Mouse (Mus musculus): Measurements from ENCODE around the gene Ncor2. TPM values are rescaled to one million over a fixed set of nuclear protein-coding genes. Genes with fewer than 3 reads are reported as not detected.
"Not testable (repeated sequence)": the region's sequence is repeated elsewhere in the genome, so short reads cannot be mapped to it uniquely, and the experiment has no call there.

Ncor2 gene
- total RNA-seq (2021), result 10 to 100 TPM; 67.8 to 89.5 TPM

DNA sequence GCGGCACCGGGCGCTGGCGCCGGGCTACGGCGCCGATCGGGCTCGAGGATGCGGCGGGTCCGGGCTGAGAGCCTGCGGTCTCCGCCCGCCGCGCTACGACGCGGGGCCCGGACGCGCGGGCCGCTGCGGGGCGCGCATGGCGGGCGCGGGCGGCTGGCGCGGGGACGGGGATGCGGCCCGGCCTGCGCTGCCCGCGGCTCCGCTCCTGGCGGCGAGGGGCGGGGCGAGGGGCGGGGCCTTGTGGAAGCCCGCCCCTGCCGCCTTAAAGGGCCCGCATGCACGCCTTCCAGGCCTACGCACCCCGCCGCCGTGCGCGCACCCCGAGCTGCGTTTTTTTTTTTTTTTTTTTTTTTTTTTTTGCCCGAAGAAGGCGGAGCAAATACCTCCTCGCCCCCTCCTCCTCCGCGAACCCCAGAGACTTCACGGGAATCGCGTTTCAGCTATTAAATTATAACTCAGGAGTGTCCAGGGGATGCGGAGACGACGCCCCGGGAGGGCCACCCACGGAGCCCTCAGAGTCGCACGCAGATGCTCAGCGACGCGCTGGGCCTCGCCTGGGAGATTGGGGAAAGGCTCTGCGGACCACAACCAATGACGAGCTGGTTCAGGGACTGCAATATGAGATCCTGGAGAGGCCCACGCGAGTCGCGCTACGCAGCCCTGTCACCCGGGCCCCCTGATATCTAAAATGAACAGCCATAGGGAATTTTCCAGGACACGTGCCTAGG is at the start of gene Ncor2:
Ncor2 (minus strand) TSS at position 213 of the 728 bp plus-strand sequence.
- intact Hi-C loops (cut with DNase I), result loop anchor here (2.0 to 10.0 kb wide), 2 partner anchors 20 to 54 kb away; no protein-coding TSS in a partner anchor
- DNase-seq (ENCODE audit: low spot score), result peak; percentile 74

DNA sequence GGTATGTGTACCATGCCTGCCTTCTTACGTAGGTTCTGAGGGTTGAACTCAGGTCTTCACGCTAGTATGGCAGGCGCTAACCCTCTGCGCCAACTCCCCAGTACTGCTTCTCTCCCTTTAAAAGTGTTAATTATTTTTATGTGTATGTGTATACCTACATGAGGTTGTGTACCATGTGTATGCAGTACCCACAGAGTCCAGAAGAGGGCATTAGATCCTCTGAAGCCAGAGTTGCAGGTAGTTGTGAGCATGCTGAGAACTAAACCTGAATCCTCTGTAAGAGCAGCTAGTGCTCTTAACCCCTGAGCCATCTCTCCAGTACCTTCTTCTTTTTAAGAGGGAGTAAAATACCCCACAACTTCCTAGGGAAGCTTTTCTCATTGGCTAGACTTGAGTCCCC is 48.7 kb upstream of the Ncor2 start:
- DNase-seq (ENCODE audit: low spot score), result no peak
- intact Hi-C loops (cut with DNase I), result no loop called here

DNA sequence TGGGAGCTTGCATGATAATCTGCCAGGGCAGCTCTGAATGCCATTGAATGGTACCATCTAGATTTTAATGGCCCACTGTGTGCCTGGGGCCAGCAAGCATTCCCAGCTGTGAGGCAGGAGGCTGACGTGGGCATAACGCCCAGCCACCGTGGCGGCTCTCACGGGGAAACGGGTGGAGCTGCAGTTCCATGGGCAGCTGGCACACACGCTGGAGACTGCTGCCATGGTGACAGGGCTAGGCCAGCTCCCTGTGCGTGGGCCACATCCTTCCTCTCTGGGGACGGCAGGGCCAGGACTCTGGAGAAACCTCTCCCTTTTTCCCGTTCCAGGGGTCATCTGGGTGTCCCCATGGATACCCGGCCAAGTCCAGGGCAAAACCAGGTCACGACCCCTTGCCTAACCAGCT is 47.2 kb upstream of the Ncor2 start:
- peak; percentile 55 for DNase-seq (ENCODE audit: low spot score)
- intact Hi-C loops (cut with DNase I), result no loop called here

DNA sequence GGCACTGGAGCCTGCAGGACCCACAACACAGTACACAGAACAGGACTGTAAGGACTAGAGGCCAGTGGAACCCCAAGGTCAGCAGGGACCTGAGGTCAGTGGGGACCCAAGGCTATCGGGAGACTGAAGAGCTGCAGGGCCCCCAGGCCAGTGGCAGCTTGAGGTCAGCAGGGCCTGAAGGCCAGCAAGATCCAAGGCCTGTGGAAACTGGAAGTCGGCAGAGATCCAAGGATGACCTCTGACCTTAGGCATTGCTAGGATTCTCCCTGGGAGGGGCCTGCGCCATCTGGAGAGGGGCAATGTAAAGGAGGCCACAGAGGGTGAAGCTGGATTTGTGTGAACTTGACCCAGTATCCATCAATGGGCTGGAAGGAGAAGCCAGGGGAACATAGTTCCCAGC is 45.9 kb upstream of the Ncor2 start:
- DNase-seq (ENCODE audit: low spot score), result no peak
- intact Hi-C loops (cut with DNase I), result no loop called here

DNA sequence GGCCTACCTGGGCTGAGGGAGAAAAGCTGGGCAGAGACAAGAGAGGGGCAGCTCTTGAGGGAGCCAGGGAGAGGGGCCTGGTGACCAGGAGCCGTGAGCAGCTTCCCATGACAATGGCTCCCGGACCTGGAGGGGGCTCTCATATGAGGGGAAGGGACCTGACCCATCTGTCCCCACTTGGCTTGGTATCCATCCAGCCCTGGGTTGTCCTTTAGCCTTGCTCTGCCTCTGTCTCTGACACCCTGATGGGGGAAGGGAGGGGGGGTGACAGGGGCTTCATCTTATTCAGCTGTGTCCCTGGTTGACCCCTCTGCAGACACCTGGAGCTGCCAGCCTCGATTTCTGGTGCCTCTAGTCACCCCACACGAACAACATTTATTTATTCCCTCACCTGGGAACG is 44.9 kb upstream of the Ncor2 start:
- intact Hi-C loops (cut with DNase I), result no loop called here
- no peak for DNase-seq (ENCODE audit: low spot score)

DNA sequence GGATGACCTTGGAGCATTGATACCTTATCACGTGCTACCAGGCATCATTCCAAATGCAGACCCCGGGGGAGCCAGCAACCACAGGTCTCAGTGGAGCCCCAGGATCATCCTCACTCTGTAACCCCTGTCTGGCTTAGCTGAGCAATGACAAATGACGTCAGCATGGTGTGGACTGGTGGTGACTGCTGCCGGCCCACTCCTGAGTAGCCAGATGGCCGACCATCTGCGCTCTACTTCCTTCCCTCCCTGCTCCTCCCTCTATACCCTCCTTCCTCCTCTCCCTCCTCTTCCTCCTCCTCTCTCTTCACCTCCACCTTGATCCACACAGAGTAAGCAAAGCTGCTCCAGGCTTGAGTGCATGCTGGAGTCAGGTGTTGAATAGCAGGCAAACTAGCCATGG is 43.7 kb upstream of the Ncor2 start:
- intact Hi-C loops (cut with DNase I), result no loop called here

DNA sequence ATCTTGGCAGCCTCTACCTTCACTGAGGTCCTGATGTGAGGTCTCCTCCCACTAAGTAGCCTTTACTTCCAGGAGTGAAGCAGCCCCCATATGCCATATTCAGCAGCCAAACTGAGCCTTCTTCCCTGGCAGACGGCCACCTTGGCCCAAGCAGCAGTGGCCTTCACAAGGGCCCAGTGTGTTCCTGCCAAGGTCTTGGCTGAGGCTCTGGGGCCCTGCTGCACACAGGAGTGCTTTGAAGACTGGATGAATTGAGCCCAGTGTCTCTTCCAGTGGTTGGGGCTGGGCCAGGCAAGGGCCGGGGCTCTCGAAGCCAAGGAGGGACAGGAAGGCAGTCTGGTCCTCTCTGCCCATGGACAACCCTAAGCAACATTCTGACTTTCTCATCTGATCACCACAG is 42.8 kb upstream of the Ncor2 start:
- intact Hi-C loops (cut with DNase I), result no loop called here
- DNase-seq (ENCODE audit: low spot score), result peak; percentile 47

More for the DNA sequence above, 43.7 kb upstream of the Ncor2 start:
- no peak for DNase-seq (ENCODE audit: low spot score)

DNA sequence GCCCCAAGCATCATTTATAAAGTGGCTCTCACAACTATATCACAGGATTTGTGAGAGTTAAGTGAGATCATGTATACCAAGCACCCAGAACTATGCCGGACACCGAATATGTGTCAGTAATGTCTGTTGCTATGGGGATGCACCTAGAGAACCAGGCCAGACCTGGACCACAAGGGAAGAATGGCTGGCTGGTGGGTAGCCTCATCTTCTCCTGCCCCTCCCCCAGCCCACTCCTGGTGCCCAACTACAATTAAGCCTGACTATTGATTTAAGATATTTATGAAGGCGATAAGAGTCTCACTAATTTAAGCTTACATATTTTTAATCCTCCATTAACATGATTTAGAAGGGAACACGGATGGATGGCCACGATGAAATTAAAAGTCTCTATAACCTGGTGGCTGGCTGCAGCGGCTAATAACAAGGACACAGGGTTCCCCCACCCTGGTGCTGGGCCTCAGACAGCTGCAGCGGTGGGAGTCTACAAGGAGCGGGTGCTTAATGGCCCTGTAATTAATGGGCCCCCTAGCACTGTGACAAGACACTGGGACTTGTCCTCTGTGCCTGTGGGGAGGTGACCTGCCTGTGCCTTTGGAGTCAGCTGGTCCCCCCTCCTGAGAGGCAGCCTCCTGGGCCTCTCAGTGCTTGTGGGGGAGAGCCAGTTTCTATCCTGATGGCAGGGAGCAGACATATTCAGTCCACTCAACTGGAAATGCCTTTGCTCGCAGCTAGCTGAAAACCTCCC is 38.6 kb upstream of the Ncor2 start:
- no peak for DNase-seq (ENCODE audit: low spot score)
- intact Hi-C loops (cut with DNase I), result loop anchor here (5.0 kb wide), 1 partner anchor 50 kb away; no protein-coding TSS in a partner anchor

DNA sequence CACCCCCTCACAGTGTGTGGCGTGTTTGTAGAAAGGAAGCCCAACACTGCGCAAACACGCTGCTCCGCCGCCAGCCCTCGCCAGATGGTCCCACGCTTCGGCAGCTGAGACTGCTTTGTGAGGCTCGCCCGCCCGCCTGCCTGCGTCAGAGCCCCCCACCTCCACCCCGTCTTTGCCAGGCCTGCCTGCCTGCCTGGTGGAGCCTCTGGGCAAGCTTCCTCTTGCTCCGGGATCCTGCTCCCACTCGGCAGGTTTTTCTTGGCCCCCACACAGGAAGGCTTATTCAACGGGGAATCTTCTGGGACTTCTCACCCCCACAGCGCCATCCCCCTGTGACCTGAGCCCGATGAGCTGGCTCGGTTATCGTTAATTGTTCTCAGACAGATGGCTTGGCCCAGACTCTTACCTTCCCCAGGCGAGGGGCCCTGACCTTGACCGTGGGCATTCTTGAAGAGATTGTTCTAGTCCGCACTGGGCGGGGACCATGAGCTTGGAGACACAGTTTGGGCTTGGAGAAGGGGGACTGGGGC is 37.0 kb upstream of the Ncor2 start:
- intact Hi-C loops (cut with DNase I), result loop anchor here (5.0 kb wide), 1 partner anchor 51 kb away; no protein-coding TSS in a partner anchor
- DNase-seq (ENCODE audit: low spot score), result peak; percentile 59

DNA sequence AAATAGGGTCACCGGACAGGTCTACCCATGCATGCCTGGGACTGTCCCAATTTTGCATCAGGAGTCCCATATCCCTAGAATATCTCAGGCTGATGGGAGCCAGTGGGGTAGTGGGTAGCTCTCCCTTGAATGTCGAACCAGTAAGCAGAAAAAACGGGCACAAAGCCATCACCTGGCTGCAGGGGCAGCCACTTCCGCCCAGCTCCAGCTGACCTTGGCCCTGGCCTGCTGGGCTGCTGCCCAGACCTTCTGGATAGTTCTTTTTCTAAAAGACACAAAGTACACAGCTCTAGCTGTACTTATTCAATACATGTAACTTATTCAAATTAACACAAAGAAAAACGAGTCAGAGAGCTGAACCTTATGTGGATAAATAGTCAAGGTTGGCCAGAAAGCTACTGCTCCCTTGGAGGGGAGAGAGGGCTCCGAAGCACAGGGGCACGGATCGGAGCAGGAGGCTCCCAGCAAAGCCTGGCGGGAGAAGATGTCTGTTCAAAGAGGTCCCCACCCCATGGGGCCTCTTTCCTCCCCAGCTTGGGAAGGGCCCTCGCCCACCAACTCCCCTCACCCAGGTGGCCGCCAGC is 36.4 kb upstream of the Ncor2 start:
- intact Hi-C loops (cut with DNase I), result loop anchor here (5.0 kb wide), 1 partner anchor 52 kb away; no protein-coding TSS in a partner anchor

DNA sequence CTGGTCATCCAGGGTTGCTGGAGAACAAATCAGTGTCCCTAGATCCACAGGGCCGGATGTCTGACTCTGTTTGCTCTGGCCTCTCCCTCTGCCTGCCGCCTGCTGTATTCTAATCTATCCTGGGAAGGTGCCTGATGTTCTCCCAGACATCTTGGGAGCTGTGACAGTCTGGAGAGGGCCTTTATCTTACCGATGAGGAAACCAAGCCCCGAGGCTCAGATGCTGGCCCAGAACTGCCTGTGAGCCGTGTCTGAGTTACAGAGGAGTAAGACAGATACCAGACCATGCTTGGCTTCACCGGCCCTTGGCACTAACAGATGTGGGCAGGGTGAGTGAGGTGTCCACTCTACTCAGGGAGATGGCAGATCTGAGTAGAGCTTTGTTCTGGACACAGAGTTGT is 35.0 kb upstream of the Ncor2 start:
- peak; percentile 42 for DNase-seq (ENCODE audit: low spot score)
- intact Hi-C loops (cut with DNase I), result no loop called here

More for the DNA sequence above, 36.4 kb upstream of the Ncor2 start:
- no peak for DNase-seq (ENCODE audit: low spot score)

DNA sequence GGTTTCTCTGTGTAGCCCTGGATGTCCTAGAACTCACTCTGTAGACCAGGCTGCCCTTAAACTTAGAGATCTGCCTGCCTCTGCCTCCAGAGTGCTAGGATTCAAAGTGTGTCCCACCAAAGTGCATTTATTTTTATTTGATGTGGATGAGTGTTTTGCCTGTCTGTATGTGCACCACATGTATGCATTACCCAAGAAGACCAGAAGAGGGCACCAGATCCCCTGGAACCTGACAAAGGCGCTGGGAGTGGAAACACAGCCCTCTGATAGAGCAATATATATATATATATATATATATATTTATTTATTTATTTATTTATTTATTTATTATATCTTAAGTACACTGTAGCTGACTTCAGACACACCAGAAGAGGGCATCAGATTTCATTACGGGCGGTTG is 25.9 kb upstream of the Ncor2 start:
- intact Hi-C loops (cut with DNase I), result loop anchor here (5.0 kb wide), 1 partner anchor 62 kb away; no protein-coding TSS in a partner anchor
- DNase-seq (ENCODE audit: low spot score), result not testable (repeated sequence)

DNA sequence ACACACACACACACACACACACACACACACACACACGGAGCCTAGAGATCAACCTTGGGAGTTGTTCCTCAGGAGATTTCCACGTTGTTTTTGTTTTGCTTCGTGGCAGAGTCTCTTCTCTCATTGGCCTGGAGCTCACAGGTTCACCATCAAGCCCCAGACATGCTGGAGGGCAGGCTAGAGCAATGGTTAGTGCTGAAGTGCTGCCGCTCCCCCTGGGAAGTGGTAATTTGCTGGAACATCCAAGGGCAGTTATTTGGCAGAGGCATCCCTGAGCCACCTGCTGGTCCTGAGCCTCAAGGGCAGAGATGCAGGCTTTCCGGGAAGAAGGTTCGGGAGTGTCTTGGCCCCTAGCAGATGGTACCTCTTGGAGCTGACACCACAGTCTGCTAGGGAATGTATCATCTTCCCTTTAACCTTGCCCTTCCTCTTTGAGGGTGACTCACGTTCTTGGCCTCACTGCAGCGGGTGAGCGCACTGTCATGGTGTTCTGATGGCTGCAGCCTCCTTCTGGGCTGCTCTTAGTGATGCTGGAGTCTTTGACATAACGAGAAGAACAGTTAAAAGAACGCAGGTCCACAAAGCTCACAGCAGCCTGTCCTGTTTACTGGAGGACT is 25.3 kb upstream of the Ncor2 start:
- intact Hi-C loops (cut with DNase I), result loop anchor here (5.0 kb wide), 1 partner anchor 63 kb away; no protein-coding TSS in a partner anchor
- DNase-seq (ENCODE audit: low spot score), result no peak

DNA sequence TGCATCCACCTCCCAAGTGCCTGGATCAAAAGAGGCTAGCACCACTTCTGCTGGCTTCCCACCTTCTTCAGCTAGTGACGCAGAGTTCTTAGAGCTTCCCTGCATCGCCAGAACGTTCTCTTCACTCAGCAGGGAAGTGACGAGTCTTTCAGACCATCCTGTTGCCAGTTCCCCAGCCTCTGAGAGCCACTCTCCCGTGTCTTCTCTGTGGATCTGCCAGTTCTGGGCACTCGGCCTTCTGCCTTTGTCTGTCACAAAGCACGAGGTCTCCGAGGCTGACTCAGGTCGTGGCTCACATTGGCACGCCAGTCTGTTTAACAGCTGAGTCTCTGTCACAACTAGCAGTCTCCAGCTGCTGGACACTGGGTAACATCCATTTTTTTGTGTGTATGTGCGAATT is 24.7 kb upstream of the Ncor2 start:
- DNase-seq (ENCODE audit: low spot score), result peak; percentile 43
- intact Hi-C loops (cut with DNase I), result loop anchor here (5.0 kb wide), 1 partner anchor 64 kb away; no protein-coding TSS in a partner anchor

DNA sequence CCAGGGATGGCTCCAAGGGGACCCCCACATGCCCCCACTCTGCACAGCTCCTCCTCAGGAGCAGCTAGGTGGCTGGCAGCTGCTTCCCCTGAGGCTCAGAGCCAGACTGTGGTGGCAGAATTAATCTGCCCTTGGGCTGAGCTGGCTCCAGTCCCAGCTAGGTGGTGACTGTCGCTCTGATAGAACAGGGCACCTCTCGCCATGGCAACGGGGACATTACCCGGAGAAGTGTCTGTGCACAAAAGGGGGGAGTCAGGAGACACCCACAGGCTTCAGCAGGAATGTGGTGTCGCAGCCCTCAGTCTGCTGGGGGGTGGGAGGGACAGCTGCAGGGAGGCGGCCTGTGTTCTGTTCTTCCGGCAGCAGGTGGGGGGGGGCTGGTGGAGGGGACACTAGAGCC is 24.1 kb upstream of the Ncor2 start:
- intact Hi-C loops (cut with DNase I), result loop anchor here (5.0 kb wide), 1 partner anchor 64 kb away; no protein-coding TSS in a partner anchor
- DNase-seq (ENCODE audit: low spot score), result peak; percentile 44

DNA sequence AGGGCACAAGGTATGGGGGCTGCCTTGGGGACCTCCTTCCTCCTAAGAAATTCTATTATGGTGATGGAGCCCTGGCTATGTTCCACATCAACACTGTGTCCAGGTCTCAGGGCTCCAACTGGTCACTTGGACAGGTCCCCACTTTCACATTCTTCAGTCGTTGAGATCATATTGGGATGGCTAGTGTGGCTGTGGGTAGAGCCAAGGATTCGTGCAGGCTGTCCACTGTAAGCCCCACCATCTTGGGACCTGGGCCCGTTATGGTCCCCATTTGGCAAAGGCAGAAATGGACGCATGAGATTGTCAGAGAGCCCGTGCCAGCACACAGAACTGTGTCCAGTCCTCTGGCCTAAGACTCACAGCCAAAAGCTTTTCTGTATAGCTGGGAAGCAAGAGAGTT is 23.1 kb upstream of the Ncor2 start:
- DNase-seq (ENCODE audit: low spot score), result no peak
- intact Hi-C loops (cut with DNase I), result loop anchor here (5.0 kb wide), 1 partner anchor 65 kb away; no protein-coding TSS in a partner anchor

DNA sequence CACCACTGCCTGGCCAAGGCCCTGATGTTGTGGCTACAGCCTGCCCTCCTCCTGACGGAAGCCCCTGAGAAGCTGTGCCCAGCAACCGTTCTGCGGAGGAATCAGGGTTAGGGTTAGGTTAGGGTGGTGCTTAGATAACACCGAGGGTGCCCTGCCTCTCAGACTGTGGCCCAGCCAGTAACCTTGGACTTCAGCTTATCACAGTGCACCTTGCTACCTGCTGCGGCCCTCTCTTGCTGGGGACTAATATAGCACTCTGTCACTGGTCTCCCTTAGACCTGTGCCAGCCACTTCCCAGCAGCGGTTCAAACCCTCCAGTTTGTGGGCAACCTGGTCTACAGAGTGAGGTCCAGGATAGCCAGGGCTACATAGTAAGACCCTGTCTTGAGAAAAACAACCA is 20.1 kb upstream of the Ncor2 start:
- intact Hi-C loops (cut with DNase I), result no loop called here
- DNase-seq (ENCODE audit: low spot score), result no peak

DNA sequence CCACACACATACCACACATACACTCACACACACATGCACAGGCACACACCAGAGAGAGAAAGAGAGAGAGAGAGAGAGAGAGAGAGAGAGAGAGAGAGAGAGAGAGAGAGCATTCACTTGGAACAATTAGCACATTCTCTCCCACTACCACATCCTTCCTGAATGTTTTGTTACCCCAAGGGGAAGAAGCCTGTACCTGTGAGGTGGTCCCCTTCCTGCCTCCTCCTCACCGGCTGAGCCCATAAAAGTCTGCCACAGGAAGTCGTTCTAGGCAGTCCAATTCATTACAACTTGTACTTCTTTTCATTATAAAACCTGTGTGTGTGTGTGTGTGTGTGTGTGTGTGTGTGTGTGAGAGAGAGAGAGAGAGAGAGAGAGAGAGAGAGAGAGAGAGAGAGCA is 18.3 kb upstream of the Ncor2 start:
- intact Hi-C loops (cut with DNase I); DNase-seq (ENCODE audit: low spot score): not testable (repeated sequence)

DNA sequence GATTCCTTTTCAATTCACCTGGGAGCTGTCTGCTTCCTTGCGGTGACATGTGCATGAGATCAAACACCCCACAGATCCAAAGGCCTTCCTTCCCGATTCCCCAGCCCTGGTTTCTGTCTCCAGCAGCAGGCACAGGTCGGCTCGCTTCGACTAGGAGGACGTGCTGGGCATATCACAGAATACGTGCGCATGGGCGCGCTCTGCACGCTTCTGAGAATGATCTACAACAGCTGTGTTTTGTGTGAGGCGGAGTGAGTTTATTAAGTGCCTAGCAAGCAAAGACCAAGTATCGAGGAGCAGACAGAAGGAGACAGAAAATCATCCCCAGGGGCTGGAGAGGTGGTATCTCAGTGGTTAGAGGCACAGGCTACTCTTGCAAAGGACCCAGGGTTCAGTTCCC is 17.0 kb upstream of the Ncor2 start:
- intact Hi-C loops (cut with DNase I), result no loop called here
- no peak for DNase-seq (ENCODE audit: low spot score)

DNA sequence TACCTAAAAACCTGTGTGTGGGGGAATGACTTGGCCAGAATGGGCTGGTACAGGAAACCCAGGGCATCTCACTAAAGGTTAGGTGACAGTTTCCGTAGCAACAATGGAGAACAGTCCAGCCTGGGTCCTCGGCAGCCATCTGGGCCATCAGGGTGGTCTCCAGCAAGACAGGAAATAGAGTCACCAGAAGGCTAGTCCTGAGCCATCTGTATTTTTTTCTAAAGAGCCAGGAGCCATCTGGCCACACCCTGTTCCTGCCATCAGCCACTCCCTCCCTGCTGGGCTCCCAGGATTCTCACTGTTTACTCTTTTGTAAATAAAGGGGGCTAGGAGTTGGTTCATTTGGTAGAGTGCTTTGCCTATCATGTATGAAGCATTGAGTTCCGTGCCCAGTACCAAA is 16.1 kb upstream of the Ncor2 start:
- intact Hi-C loops (cut with DNase I), result no loop called here
- DNase-seq (ENCODE audit: low spot score), result no peak

All from heart, postnatal 25 days (tissue).